Mouse (Mus musculus) cerebellum, adult 2 months (tissue): ENCODE measurements around the gene Rbm42. TPM values are rescaled to one million over a fixed set of nuclear protein-coding genes. Genes with fewer than 3 reads are reported as not detected.
A peak's percentile ranks its signal among the peaks of the same experiment; 100 is the strongest.

Experiments
- DNase-seq, 2 experiments: peaks; one replicate each; pipeline ENCODE4 v3.0.0; 2021
- H3K27ac ChIP-seq: fragments of 200-500 bp; 2 replicates; pipeline ENCODE4 v1.5.1; 2012; ENCODE audit warnings: low read length, control low read depth, inconsistent platforms; ENCODE audit not compliant: insufficient read depth
- H3K27me3 ChIP-seq: fragments of 200-500 bp; 2 replicates; pipeline ENCODE4 v1.6.1; 2012; ENCODE audit warnings: inconsistent platforms, mild to moderate bottlenecking, low read length, moderate library complexity; ENCODE audit not compliant: control insufficient read depth, insufficient read depth
- H3K4me1 ChIP-seq: fragments of 200-500 bp; 2 replicates; pipeline ENCODE4 v1.6.1; 2011; ENCODE audit warnings: low read length; ENCODE audit not compliant: control insufficient read depth, insufficient read depth
- H3K4me3 ChIP-seq: fragments of 200-500 bp; replicated peaks from 2 replicates; pipeline ENCODE3; 2011; ENCODE audit warnings: mild to moderate bottlenecking, low read depth, low read length, control low read depth; ENCODE audit not compliant: insufficient read depth
- CTCF ChIP-seq: fragments of 200-500 bp; IDR thresholded peaks from 2 replicates; pipeline ENCODE4 v1.5.1; 2011; ENCODE audit warnings: low read depth, mild to moderate bottlenecking, control low read depth, low read length, moderate library complexity, borderline replicate concordance; ENCODE audit not compliant: insufficient read depth
- POLR2A ChIP-seq: fragments of 200-500 bp; IDR thresholded peaks from 2 replicates; pipeline ENCODE4 v1.6.1; 2011; ENCODE audit warnings: low read length, control low read depth, borderline replicate concordance; ENCODE audit not compliant: insufficient read depth
- WGBS: fragments of 180-500 bp; shearing (Covaris S2); methylation state at CpG from one replicate; pipeline ENCODE4 v1.1.7; 2018; 5-methylcytosine and 5-hydroxymethylcytosine counted together
- polyA plus RNA-seq: library from polyadenylated mRNA; depleted of rRNA; stranded (reverse); fragments of >200 nt; gene quantifications from 2 replicates; pipeline ENCODE4 v1.2.3, GENCODE M21; 2012

The Rbm42 gene
- polyA plus RNA-seq, 1 experiment, result 66.6 TPM

DNA sequence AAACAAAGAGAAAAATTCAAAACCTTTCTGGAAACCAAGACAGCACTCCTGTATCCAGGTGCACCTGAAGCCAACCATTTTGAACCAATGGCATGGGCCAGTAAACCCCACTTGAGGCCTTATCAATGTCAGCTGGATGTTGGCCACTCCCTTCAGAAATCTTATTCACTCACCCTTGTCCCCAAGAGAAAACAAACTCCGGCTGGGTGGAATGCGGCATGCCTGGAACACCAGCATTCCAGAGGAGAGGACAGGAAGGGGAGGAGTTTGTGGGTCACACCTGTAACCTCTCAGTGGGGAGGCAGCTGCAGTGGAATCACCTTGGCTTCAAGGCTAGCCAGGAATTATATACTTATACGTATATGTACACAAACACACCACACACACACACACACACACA, 47.5 kb downstream of the Rbm42 start:
- no peak for DNase-seq
- H3K27me3 ChIP-seq, result no peaks in the 10 kb centered on the region
- peaks cover 6% of the 10 kb centered on the region for H3K4me1 ChIP-seq
- no peak overlapping the region for H3K4me3 ChIP-seq
- H3K27ac ChIP-seq, result no peak overlapping the region
- TF ChIP-seq CTCF, result no peak
- TF ChIP-seq POLR2A, result no peak
- 72% methylated on average over 3 of the region's 3 CpGs for WGBS

- DNase-seq, result no peak
- Histone ChIP-seq H3K4me3 (no peak overlapping the region), H3K27me3 (no peaks in the 10 kb centered on the region), H3K4me1 (peaks cover 6% of the 10 kb centered on the region), H3K27ac (peak overlapping the region; percentile 37; the same call in 1 of the 2 replicates)
- 45% methylated on average over 7 of the region's 7 CpGs for WGBS
- TF ChIP-seq CTCF (no peak), POLR2A (no peak)
These were observed 49.5 kb downstream of the Rbm42 start for GRCm38 (mm10) chr7:30600651-30601050.

DNA sequence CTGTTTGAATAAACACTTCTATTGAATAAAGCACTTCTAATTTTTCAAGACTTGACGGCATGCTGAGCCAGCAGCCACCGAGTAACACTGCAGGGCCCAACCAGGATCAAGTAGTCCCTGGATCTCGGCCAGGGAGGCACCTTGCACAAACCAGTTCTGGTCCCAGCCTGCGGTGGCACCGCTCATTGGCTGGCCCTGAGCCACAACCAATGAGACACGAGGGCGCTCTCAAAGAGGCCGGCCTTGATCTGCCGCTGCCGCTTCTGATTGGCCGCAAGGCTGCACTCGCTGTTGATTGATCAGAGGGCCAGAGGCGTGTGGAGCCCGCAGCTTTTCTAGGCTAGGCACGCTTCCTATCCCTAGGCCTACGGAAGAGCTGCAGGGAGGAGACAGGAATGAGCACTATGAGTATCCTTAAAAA, 50.2 kb downstream of the Rbm42 start:
- WGBS, result 2% methylated on average over 16 of the region's 16 CpGs
- Histone ChIP-seq H3K27ac (peak overlapping the region; percentile 37; the same call in 1 of the 2 replicates), H3K4me3 (peak overlapping the region; percentile 31)

GRCm38 (mm10) chr7:30598786-30599185, 51.3 kb downstream of the Rbm42 start, which contains the start of gene Zbtb32:
Gene Zbtb32 (minus strand): TSS chr7:30598909.
- TF ChIP-seq CTCF (no peak), POLR2A (no peak)
- no peak for DNase-seq
- 93% methylated on average over 12 of the region's 12 CpGs for WGBS
- peak within 1 kb of the TSS; percentile 15 for H3K4me3 ChIP-seq
- H3K27me3 ChIP-seq, result no peaks in the 10 kb centered on the region
- H3K27ac ChIP-seq, result no peak within 1 kb of the TSS
- H3K4me1 ChIP-seq, result peaks cover 6% of the 10 kb centered on the region

More for the DNA sequence above, 50.2 kb downstream of the Rbm42 start:
- Histone ChIP-seq H3K27me3 (no peaks in the 10 kb centered on the region), H3K4me1 (peaks cover 6% of the 10 kb centered on the region)
- TF ChIP-seq POLR2A (peak; percentile 59; the same call in 1 of the 2 replicates), CTCF (no peak)
- DNase-seq, result peak; percentile 95 to 98

DNA sequence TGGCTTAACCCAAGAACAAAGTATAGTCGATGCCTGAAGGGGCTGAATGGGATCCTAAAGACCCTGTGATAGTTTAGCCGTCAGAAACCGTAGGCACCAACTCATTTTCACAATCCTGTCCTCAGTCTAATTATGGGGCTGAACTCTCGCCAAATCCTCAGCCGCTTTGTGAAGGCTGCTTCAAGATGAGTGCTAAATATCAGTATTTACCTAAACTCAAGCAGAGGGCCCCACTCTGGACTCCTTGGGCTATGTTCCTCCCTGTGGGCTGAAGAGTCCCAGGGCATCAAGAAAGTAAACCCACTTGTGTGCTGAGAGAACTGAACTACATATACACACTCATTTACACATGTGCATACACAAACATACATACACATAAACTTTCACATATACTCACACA, 53.3 kb downstream of the Rbm42 start:
- H3K4me3 ChIP-seq, result no peak overlapping the region
- no peak for DNase-seq
- 59% methylated on average over 5 of the region's 5 CpGs for WGBS
- H3K4me1 ChIP-seq, result peaks cover 6% of the 10 kb centered on the region
- H3K27me3 ChIP-seq, result no peaks in the 10 kb centered on the region
- no peak for TF ChIP-seq CTCF
- no peak for TF ChIP-seq POLR2A
- no peak overlapping the region for H3K27ac ChIP-seq

- Histone ChIP-seq H3K27ac (no peak overlapping the region), H3K27me3 (no peaks in the 10 kb centered on the region), H3K4me1 (peaks cover 6% of the 10 kb centered on the region), H3K4me3 (no peak overlapping the region)
- 84% methylated on average over 5 of the region's 5 CpGs for WGBS
- TF ChIP-seq POLR2A, result no peak
- DNase-seq, result no peak
These were observed 54.0 kb downstream of the Rbm42 start for GRCm38 (mm10) chr7:30596093-30596492.

DNA sequence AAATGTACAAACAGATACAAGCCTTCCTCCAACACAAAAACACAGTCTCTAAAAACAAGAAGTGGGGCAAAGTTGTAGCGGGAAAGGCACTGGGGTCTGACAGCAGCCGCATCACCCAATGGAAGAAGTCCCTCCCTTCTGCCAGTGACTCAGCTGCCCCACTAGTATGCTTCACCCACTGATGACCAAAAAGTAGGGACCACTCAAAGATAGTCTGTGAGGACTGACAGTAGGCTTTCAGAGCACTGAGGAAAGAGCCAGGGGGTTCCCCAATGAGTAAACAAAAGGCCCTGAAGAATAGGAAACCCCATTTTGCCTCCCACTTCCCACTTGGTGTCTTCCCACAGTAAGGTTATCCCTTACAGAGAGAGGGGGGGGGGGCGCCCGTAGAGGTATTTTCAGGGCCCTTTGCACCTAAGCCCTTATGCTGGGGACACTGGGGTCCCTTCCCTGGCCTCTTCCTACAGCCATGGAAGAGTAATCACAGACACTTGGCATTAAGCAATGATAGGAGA, 55.5 kb downstream of the Rbm42 start:
- TF ChIP-seq CTCF (no peak), POLR2A (no peak)
- 58% methylated on average over 4 of the region's 4 CpGs for WGBS
- H3K27me3 ChIP-seq, result no peaks in the 10 kb centered on the region
- no peak overlapping the region for H3K27ac ChIP-seq
- DNase-seq, result no peak
- H3K4me3 ChIP-seq, result no peak overlapping the region
- H3K4me1 ChIP-seq, result no peaks in the 10 kb centered on the region

DNA sequence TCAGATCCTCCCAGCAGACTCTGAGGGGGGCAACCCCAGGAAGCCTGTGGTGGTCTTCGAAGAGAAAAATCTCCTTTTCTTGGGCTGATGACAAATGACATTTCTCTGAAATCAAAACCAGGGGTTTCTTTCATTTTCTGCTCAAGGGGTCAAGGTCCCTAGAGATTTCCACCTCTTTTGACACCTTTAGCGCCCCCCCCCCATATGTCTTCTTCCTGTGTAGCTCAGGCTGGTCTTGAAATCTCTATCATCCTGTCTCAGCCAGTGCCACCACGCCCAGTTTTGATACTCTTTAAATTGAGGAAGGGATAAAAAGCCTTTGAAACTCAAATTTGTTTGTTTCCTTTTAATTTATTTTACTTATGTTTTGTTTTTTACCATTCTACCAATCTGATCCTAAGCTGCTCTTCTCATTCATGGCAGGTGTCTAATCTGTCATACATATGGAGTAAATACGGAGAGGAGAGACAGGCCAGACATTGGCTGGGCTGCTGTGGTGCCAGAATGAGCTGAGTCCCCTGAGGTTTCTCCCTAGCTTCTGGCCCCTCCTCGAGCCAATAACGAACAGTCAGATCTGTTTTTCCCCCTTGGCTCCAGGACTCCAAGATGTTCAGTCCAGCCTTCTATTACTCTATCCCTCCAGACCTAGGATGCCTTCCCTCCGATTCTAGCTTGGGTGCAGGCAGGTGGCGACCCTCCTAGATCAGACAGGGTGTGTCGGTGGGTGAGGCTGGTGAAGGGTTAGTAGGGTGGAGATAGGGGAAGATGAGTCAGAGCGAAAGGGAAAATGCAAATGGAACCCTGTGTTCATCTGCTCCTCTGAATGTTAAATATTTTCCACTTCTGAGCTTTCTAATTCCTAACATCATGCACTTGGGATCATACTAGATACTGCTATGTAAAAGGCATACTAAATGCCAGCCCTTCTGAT, 56.3 kb downstream of the Rbm42 start:
- DNase-seq, result no peak
- TF ChIP-seq POLR2A, result no peak
- TF ChIP-seq CTCF, result no peak
- Histone ChIP-seq H3K27me3 (no peaks in the 10 kb centered on the region), H3K4me1 (no peaks in the 10 kb centered on the region), H3K27ac (no peak overlapping the region), H3K4me3 (no peak overlapping the region)
- WGBS, result 52% methylated on average over 10 of the region's 10 CpGs
